Mouse (Mus musculus) left cerebral cortex, adult 18-20 months (tissue): Measurements from ENCODE around the gene Nfasc. TPM values are rescaled to one million over a fixed set of nuclear protein-coding genes. Genes with fewer than 3 reads are reported as not detected.

ENCODE experiments used
- DNase-seq, 2 experiments: peaks; one replicate each; pipeline ENCODE4 v3.0.0; 2021 to 2022; ENCODE audit warnings: low spot score in 2 of 2, mixed read lengths in 1 of 2
- total RNA-seq, 2 experiments: library from RNA; stranded (reverse); gene quantifications; 2 replicates each; pipeline ENCODE4 v1.2.3; 2021

Nfasc gene
- total RNA-seq, 2 experiments from 2014 or later, result 128 to 134 TPM

DNA sequence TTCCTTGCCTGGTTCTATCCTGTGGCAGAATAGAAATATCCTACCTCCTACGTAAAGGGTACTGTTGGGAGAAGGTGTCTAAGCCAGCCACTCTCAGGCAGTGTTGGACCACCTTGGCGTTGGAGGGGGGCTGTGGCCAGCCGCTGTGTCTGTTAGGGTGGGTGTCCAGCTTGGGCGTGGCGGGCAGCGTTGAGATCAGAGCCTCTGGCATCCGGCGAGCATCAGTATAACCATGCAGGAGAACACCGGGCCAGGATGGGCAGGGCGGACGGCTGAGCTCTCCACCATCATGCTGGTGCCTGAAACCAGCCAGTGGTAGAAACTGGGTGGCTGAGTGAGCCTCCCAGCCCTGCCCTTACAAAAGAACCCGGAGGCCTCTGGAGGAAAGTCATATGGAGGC is 226.3 kb downstream of the Nfasc start:
- DNase-seq, result no peak

Other genes with a start within 250 kb of the Nfasc start
- 1 to 10 TPM; 4.7 to 4.8 TPM for gene Tmem81, start 235.6 kb downstream of the Nfasc start, total RNA-seq
- gene Cntn2, start 198.5 kb downstream of the Nfasc start, total RNA-seq, result 10 to 100 TPM; 65.8 to 86.7 TPM
- 10 to 100 TPM; 88.8 to 95.5 TPM for gene Lrrn2, start 138.5 kb upstream of the Nfasc start, total RNA-seq